Mouse (Mus musculus): ENCODE measurements around the gene Plcd3.

Gene Plcd3

GRCm38 (mm10) chr11:103020713-103021335 is 80.6 kb downstream of the Plcd3 start:
- DNase-seq (ENCODE audit: low read depth, low spot score) = no peak
